Mouse (Mus musculus) lung, postnatal 14 days (tissue): ENCODE measurements around the gene Tbcc.
"Not testable (repeated sequence)": the region's sequence is repeated elsewhere in the genome, so short reads cannot be mapped to it uniquely, and the experiment has no call there.

Experiments
- DNase-seq: peaks from one replicate; pipeline ENCODE4 v3.0.0; 2021

Tbcc gene

DNA sequence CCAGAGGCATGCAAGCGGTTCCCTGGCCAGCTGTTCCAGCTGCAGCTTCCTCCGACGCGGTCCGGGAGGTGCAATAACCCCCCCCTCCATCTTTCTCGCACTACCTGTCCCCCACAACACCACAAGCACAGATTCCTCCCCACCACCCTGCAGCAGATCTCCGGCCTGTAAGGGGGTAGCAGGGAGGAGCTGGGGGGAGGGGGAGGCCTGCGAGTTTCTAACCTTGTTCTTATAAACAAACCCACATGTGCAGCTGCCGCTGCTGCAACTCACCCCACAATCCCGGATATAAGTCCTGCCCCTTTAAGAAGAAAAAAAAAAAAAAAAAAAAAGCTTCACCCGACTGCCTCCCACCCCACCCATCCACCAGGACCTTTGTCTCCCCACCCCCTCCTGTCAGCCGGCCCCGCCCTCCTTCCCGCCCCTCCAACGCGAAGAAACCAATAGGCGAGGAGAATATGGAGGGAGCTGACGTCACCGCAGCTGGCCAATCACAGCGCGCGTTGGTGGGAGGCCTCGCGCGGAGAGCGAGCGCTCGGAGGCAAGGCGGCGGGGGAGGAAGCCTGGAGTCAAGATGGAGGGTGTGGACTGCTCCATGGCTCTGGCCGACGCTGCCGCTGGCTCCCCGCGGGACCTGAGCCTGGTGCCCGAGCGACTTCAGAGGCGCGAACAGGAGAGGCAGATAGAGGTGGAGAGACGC lies at the start of gene Tbcc:
TSS of gene Tbcc (plus strand) at position 569 of the 700 bp plus-strand sequence.
- DNase-seq: peak; percentile 98

DNA sequence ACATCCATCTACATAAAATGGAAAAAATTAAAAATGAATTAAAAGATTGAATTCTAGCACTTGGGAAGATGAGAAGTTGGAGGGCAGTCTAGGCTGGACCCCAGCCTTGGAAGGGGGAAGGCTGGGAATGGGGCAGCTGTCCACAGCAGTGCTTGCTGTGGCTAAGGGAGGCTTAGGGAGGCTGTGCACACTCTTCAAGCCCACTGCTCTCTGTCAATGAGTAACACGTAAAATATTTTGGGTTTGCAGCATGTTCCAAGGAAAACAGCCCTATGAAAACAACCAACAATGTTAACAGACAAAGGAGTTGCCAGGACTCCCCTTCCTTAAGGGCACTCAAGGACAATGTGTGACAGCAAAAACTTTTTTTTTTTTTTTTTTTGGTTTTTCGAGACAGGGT lies 47.5 kb upstream of the Tbcc start:
- no peak for DNase-seq

DNA sequence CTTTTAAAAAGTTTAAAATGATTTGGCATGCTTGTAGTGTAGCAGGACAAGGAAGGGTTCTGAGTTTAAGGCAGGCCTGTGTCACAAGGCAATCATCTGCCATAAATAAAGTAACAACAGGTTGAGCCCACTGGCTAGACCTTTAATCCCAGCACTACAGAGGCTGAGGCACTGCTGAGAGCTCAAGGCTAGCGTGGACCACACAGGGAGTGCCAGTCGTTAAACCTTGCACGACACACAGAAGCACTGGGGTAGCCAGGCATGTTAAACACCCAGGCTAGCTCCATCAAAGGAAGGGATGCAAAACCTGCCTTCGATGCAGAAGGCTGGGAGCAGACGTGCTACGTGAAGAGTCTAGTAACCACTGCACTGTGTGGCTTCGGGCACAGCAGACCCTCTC lies 46.8 kb upstream of the Tbcc start:
- DNase-seq: no peak

DNA sequence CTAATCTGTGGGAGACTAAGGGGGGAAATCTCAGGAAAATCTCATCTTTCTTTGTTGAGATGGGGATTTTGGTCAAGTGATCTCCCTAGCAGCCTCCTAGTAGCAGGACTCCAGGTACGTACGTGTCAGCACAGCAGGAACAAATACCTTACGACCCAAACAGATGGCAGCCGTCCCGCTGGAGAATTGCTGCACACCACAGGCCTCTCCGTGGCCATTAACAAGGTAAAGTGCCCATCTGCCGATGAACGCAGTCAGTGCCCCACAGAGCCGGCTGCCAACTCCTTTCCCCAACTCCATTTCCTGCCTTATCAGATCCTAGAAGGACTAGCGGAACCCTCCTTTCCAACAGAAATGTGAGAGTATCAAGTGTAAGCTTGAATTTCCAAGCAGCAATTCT lies 45.7 kb upstream of the Tbcc start:
- DNase-seq: no peak

DNA sequence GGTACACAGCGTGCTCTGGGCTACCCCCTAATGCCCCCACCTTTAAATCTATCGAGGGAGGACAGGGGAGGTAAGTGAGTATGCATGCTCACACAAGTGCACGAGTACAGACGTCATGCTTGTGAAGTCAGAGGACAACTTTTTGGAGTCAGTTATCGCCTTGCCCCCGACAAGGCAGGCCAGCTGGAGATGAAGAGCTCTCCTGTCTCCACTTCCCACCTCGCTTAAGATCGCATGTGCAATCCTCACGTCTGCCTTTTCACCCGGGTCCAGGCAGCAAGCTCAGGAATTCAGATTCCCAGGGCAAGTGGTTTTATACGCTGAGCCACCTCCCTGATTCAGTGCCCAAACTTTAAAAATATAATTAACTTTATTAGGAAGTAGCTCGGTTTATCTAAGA lies 45.2 kb upstream of the Tbcc start:
- DNase-seq: no peak

DNA sequence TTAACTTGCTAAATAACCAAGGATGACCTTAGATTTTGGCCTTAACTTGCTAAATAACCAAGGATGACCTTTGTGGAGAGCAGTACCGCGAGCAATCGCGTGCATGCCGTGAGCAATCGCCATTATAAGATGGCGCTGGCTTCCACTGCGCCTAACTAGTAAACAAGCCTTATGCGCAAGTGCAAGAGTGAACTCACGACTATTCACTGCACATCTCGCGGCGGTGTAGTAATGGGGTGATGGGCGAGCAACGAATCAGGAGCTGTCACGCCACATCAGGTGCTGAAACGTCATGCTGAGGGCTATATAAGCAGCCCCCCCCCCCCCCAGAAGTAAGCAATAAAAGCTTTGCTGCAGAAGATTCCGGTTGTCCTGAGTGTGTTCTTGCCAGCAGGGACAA lies 43.9 kb upstream of the Tbcc start:
- not testable (repeated sequence) for DNase-seq

DNA sequence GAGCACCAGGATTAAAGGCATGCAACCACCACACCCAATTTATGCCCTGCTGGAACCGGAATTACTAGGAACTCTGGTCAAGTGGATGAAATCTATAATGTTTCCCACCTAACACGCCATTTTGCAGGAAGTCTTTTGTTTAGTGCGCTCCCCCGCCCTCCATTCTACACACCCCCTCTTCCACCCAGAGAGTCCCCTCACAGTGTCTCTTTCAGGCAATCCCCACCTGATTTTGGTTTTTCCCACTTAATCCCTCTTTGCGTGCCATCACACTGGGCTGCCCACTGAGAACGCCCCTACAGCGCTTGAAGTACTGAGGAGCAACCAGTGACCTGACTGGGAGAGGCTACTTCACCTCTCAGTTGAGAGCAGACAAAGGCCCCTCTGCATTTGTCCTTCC lies 43.3 kb upstream of the Tbcc start:
- DNase-seq: no peak

DNA sequence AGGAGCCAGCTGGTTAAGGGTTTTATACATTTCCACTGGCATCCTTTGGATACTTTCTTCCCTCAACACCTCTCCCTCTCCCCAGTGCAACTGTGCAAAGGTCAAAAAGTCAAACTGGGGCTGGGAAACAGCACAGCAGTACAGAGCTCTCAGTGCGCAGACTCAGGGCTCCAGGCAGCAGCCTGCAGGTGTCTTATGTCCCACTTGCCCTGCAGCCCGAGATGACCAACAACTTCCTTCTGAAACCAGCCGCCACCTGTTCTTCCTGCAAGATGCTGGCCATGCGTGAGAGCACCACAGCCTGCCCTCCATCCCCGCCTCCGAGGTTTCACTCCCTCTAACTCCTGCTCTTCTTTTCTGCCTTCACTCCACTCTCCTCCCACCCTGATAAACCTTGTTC lies 37.8 kb upstream of the Tbcc start:
- no peak for DNase-seq

DNA sequence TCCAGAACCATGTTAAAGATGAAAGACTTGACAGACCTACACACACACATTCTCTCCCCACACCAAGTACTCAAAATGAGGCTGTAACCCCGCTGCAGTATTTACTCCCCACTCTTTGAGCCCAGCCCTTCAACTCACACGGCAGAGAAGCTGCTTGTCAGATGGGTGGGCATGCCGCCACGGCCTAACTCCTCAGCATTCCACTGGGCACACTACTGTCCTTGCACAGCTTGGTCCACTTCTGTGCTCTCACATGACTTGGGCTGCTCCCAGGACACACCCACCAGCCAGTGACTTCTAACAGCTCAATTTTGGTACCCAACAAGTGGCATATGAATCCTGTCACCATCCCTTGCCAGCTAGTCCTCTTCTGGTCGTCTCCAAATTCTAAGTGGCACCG lies 37.2 kb upstream of the Tbcc start:
- peak; percentile 79 for DNase-seq

DNA sequence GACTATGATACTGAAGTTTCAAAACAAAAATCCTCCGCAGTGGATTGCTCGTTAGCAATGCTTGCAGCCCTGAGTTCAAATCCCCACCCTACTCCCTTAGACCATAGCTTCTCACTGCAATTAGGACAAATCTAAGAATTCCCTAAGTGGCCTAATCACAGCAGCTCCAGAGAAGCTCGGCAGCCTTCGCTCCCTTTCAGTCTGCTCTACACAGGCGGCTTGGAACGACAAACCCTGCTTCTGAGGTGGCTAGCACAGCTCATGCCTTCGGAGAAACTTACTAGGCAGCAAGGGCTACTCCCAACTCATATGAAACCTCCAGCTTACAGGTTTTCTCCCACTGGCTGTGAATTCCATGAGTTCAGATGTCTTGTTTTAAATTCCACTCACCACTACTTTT lies 36.4 kb upstream of the Tbcc start:
- DNase-seq: no peak

DNA sequence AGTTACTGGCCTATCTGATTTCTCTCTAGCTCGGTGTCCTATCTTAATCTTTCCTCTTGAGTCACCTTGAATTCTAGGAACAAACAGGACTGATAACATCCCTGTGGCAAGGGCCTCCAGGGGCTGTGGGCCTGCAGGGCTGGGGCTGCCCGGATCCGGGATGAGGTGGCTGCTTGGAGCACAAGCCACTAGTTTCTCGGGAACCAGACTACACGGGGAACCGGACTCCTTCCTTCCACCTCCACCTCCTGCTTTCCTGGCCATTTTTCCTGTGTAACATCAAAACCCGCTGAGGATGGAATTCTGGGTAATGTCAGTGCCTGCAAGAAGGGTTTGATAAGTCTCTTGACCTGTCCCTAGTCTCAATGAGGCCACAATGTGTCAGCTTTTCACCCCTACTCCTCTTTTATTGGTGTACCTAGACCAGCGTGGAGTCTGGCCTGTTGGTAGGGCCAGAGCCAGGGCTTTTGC lies 35.8 kb upstream of the Tbcc start:
- DNase-seq: no peak

DNA sequence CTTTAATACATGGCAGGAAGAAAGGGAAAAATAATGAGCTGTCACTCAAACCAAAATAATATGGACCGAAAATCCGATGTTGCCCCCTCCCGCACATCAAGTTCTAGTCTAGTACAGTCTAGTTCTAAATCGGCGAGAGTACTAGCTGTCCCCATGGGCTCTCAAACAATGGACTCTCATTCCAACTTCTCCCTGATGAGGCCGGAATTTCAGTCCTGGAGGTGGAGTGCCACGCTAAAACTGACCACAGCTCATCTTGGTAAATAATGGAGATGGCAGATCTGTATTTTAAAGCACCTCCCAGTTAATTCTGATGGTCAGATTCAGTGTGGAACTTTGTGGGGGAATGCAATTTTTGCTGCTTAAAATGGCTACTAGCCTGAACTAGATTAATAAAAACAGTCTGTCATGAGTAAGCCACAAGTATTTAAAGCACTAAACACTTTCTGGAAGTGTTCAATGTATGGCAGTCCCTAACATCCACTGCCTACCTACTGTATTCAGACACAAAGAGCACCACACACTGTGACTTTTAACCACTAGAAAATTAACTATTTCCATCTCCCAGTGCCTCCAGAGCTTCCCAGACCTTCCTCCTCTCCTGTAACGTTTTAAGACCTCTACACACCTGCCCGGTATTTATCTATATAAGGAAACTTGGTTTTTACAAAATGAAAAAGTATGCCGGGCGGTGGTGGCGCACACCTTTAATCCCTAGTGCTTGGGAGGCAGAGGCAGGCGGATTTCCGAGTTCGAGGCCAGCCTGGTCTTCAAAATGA lies 35.0 kb upstream of the Tbcc start:
- peak; percentile 24 for DNase-seq

DNA sequence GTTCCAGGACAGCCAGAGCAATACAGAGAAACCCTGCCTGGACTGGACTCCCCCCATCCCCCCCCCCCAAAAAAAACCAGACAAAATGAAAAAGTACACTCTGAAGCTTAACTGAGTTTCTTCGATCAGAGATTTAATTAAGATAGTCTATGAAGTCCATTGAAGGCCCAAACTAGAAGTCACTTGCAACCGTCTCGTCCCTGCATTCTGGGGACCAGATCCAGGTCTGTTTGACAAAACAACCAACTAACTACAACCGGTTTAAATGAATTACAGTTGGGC lies 34.4 kb upstream of the Tbcc start:
- DNase-seq: no peak

DNA sequence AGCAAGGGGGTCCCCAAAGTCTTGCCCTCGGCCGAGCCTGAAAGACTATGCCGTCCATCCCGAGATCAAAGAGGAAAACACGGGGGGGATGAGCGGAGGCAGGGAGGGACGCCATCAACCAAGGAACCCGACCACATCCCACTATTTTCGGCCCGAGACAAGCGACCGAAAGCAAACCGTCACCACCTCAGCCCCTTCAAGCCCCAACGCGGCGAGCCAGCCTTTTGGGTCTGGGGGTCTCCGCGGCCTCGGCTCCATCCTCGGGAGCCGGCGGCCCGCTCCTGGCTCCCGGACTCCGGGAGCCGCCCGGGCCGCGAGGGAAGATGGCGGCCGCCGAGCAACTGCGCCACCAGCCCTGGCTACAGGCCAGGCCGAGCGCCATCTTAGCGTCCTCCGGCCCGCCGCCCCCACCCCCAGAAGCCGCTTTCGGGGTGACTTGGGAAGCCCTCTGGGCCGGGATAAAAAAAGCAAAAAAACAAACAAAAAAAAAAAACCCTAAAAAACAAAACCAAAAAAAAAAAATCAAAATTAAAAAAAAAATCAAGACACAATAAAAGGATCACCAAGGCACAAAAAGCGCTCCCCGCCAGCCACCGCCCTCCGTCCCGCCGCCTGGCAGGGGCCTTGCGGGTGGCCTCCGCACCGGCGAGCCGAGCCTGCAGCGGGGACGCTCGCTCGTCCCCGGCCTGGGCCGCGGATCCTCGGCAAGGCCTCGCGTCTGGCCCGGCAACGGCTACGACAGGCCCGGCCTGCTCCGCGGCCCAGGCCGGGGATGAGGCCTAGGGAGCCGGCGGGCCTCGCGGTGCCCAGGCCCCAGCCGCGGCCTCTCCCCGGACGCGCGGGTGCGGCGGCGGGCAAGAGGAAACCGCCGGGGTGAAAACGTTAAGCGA lies 33.8 kb upstream of the Tbcc start:
- peak; percentile 89 for DNase-seq

DNA sequence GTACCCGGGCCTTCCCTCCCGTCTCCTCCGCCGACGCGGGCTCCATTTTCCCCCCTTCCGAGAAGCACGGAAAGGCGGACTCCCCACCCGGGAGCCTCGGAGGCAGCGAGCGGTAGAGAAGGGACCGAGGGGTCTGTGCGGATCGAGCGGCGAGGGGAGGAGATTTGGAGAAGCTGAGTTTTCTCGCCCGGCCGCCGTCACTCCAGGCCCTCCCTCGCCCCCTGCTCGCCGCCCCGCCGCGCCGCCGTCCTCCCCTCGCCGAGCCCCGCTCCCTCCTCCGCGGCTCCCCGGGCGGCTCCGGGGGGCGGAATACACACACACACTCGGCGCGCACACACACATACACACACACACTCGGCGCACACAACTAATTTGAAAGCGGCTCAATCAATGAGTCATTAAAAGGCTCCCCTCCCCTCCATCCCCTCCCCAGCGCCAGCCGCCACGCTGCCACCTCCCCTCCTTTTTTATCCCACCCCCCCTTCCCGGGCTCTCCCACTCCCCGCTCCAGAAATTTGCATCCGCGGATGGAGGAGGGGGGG lies 33.1 kb upstream of the Tbcc start:
- peak; percentile 80 for DNase-seq

DNA sequence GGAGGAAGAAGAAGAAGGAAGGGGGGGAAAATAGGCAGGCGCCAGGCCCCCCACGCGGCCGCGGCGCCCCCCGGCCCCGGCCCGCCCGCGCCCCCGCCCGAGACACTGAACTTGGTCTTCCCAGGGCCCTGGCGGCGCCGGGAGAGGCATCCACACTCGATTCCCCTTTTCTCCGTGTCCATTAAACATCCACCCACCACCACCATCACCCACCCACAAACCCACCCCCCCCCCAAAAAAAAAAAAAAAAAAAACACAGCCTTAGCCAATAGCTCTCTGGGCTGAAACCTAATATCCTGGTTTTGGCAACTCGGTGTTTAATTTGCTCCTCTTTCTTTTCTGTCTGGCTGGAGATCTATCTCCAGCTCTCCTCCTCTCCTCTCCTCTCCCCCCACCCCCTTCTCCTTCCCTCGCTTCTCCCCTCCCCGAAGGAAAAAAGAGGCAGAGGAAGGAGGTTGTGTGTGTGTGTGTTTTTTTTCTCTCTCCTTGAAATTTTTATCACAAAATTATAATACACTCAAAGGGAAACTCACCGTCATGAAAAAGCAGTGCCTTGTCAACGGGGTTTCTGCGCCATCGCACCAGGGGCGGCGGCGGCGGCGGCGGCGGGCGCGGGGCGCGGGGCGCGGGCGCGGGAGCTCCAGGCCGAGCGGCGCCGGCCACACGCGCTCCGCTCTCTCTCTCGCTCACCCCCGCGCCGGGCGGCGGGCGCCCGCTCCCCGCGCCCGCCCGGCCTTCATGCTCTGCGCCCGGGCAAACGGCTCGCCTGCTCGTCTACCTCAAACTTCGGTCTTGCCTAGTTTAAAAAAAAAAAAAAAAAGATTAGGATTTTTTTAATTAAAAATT lies 32.4 kb upstream of the Tbcc start, which contains the start of gene Bicral:
TSS of gene Bicral (minus strand) at position 580 of the 846 bp plus-strand sequence.
- DNase-seq: peak; percentile 77

DNA sequence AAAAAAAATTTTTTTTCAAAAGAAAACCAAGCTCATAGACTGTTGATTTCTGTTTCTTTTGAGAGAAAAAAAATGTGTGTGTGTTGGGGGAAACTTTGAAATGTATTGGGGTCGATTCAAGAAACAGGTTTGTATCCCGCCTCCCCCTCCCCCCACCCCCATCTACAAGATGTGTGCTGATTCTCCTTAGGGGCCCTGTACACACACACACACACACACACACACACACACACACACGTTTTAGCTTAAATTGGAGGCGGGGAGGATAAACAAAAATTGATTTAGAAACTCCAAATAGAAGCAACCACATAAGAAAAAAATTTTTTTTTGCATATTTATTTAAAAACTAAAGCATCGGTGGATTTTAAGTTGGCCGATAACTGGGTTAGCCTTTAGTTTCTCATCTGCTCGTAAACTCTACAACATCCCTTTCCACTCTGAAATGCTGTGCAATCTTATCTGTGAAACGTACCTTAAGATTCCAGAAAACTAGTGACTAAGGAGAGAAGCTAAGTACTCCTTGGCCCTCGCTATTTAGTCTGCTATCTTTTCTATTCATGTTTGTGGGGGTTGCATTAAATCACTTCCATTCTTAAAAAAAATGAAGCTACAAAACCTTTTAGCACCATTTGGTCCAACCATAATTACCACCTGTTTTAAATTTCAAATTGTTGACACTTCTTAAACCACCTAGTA lies 31.6 kb upstream of the Tbcc start:
- DNase-seq: no peak

DNA sequence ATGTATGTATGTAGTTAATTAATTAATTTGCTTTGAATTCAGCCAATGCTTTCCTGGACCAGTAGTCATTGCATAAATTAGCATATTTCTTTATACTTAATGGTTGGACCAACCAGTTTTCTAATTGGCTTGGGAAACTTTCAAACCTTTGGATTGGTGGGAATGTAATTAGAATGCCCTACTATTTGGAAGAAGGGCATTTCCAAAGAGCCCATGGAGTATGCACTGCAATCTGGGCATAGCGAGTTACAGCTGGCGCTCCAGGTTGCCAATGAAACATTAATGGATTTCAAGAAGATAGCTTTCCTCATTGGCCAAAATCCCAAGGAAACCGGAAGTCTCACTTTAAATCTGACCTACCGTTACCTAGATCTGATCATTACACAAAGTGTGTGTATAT lies 30.4 kb upstream of the Tbcc start:
- DNase-seq: no peak

DNA sequence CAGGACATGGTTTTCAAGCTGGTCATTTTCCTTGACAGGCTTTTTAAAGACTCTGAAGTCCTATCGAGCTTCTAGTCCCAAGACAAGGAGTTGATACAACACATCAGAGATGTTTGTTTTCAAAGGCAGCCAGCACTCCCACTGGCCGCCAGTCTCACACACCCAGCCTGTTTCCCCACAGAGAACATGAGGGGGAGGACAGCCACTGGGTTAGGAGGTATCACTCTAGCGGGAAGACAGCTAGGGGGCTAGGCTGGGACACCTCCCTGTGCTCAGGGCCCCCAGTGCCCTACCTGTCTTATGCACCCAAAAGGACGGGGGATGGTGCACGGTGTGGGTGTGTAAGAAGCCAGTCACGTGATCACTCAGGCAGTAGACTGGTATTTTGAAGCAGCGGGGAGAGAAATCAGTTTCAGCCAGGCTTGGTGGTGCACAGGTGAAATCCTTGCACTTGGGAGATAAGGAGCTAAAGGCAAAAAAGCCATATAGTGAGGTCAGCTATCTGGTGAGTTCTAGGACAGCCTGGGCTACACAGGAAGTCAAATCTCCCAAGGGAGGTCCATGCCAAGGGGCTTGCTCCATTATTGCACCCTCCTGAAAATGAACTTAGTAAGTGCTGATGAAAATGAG lies 25.8 kb upstream of the Tbcc start:
- no peak for DNase-seq

DNA sequence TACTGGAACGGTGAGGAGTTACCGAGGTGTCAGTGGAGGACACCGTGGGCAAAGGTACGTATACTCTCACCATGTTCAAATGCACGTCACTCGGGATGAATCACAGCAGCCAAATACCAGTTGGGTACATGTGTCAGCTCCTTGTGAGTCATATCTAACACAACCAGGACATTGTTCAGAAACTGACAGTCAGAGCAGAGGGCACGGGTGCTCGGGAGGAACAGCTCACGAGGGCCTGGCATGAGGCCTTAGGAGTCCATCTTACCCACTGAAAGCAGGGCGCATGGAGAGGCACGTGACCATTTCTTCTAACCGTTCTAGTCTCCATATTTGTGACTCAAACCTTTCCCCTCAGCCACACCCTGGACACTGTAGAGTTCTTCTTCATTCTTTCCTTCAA lies 23.6 kb upstream of the Tbcc start:
- no peak for DNase-seq

DNA sequence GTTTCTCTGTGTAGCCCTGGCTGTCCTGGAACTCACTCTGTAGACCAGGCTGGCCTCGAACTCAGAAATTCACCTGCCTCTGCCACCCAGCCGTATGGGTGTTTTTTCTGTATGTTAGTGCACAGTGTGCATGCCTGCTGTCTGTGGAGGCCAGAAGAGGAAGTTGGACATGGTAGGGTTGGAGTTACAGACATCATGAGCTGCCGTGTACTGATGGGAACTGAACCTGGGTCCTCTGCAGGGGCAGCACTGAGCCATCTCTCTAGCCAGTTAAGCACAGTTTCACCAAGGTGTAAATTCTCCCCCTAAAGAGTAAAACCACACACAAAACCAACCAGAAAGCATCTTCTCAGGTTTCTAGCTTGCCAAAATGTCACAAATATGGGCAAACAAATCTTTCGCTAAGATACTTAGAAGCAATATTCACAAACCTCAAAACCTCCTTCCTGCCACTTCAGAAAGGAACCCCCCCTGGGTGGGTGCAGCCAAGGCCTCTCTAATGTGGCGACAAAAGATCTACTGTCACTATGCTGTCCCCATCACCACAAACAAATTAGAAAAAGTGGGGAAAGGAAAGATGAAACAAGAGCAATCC lies 20.2 kb upstream of the Tbcc start:
- no peak for DNase-seq
